25 mouse cellular contexts compared by ENCODE assay signal in the genomic region with DNA sequence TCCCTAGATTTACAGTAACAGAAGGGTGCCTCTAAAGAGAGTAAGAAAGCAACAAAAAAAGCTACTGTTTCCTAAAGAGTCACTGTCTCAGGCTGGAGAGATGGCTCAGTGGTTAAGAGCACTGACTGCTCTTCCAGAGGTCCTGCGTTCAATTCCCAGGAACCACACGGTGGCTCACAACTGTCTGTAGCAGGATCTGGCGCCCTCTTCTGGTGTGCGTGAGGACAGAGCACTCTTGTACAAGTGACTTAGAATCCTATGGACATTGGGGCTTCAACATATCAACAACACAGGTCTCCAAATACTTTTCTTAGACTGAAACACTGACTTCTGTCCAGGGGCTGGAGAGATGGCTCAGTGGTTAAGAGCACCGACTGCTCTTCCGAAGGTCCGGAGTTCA.
DNase-seq lines count a peak whose midpoint lies in the region; ATAC-seq and TF ChIP-seq lines count a peak whose summit lies in the region.
"Had no signal": no experiment of that assay in that cellular context is flagged by ENCODE, and none has a peak within 500 bp of the region (broad histone marks: within the 10 kb centered on the region; RNA-seq: fewer than 3 reads in every experiment).

No protein-coding gene starts in this region.

- no peak for TF ChIP-seq EP300 in MEL (IDR thresholded peaks at IDR 0.05; ENCODE audit: low read depth in 1 of 2, low read length in 2 of 2)

- TF ChIP-seq RAD21 in MEL (IDR thresholded peaks at IDR 0.05; ENCODE audit: low read depth, low read length): peak; percentile 38

- H3K4me2 ChIP-seq in liver, embryonic 12.5 days: no peak overlapping the region
- peak overlapping the region; percentile 50 for H3K4me2 ChIP-seq in myocyte (ENCODE audit: low read depth)
- H3K4me2 ChIP-seq: heart, embryonic 11.5 days; hindbrain, embryonic 12.5 days; liver, embryonic 13.5 days; midbrain, embryonic 15.5 days had no signal

- 96% methylated on average over 7 of the region's 7 CpGs for WGBS in liver, adult 2 months
- 89% methylated on average over 7 of the region's 7 CpGs for WGBS in liver, embryonic 12.5 days (ENCODE audit: insufficient replicate concordance)

- DNase-seq in liver, adult 2 months (ENCODE audit: extremely low read depth, low read depth, low spot score): no peak
- DNase-seq in testis, postnatal 14 days (ENCODE audit: low spot score): no peak
- DNase-seq in MEL (ENCODE audit: low read depth, low spot score): peak; percentile 32
- DNase-seq in thymus, postnatal 14 days: no peak
- DNase-seq in right cerebral cortex, postnatal 10 days (ENCODE audit: low spot score in 2 of 2): no peak
- DNase-seq: adrenal gland, postnatal 10 days; cerebellum, adult 11-12 months; cerebellum, postnatal 25 days; embryo, embryonic 11 days; gastrocnemius, postnatal 36 days; kidney, adult 18-20 months; kidney, postnatal 14 days; left cerebral cortex, postnatal 4 days; liver, embryonic 13.5 days; lung, postnatal 14 days; thymus, postnatal 36 days had no signal

- H3K27me3 ChIP-seq in liver, adult 2 months (ENCODE audit: control insufficient read depth, insufficient read depth, low read length): no peaks in the 10 kb centered on the region
- H3K27me3 ChIP-seq in liver, embryonic 12.5 days (replicated peaks): no peaks in the 10 kb centered on the region
- H3K27me3 ChIP-seq in testis, adult 2 months (ENCODE audit: control insufficient read depth, insufficient read depth, low read length): no peaks in the 10 kb centered on the region
- H3K27me3 ChIP-seq in MEL (ENCODE audit: control insufficient read depth in 1 of 2, insufficient read depth in 2 of 2, low read length in 2 of 2) (no peaks in the 10 kb centered on the region), myocyte (ENCODE audit: control insufficient read depth, insufficient read depth, insufficient read length) (no peaks in the 10 kb centered on the region)
- H3K27me3 ChIP-seq: liver, embryonic 13.5 days; megakaryocyte, embryonic 14.5 days had no signal

- peak; percentile 17; the same call in 1 of the 2 replicates for TF ChIP-seq CTCF in liver, adult 2 months (IDR thresholded peaks at IDR 0.05; ENCODE audit: low read depth, low read length)
- peak; percentile 19; the same call in 1 of the 2 replicates for TF ChIP-seq CTCF in testis, adult 2 months (IDR thresholded peaks at IDR 0.05; ENCODE audit: control insufficient read depth, insufficient read depth, insufficient replicate concordance, low read depth, low read length)
- peak; percentile 45 to 62 (median 46) for TF ChIP-seq CTCF in MEL (IDR thresholded peaks at IDR 0.05 in 2 of 3, conservative IDR thresholded peaks at IDR 0.05 in 1 of 3; ENCODE audit: control insufficient read depth in 1 of 3, insufficient read depth in 1 of 3, low read depth in 2 of 3, low read length in 3 of 3, poor library complexity in 1 of 3, severe bottlenecking in 1 of 3)

- no peak overlapping the region for H3K27ac ChIP-seq in liver, adult 2 months (replicated peaks; ENCODE audit: insufficient read depth, low read depth, low read length)
- no peak overlapping the region for H3K27ac ChIP-seq in liver, embryonic 12.5 days
- no peak overlapping the region for H3K27ac ChIP-seq in testis, adult 2 months (ENCODE audit: control insufficient read depth, insufficient read depth, low read depth, low read length)
- no peak overlapping the region for H3K27ac ChIP-seq in MEL (ENCODE audit: control insufficient read depth, low read depth, low read length)
- H3K27ac ChIP-seq: hindbrain, embryonic 12.5 days; left cerebral cortex, adult 2 months; liver, embryonic 13.5 days; midbrain, embryonic 15.5 days had no signal

- no peaks in the 10 kb centered on the region for H3K79me2 ChIP-seq in liver, adult 2 months (ENCODE audit: control insufficient read depth, insufficient read depth, low read length)
- no peaks in the 10 kb centered on the region for H3K79me2 ChIP-seq in MEL (ENCODE audit: control insufficient read depth, insufficient read depth, low read length, poor library complexity)
- H3K79me2 ChIP-seq in myocyte (ENCODE audit: control insufficient read depth, insufficient read depth): no peaks in the 10 kb centered on the region

- H3K4me3 ChIP-seq in liver, adult 2 months (ENCODE audit: insufficient read depth, low read depth, low read length): no peak overlapping the region
- H3K4me3 ChIP-seq in liver, embryonic 12.5 days: no peak overlapping the region
- no peak overlapping the region for H3K4me3 ChIP-seq in testis, adult 2 months (ENCODE audit: control insufficient read depth, low read depth, low read length)
- no peak overlapping the region for H3K4me3 ChIP-seq in MEL (ENCODE audit: control insufficient read depth in 1 of 2, insufficient read depth in 1 of 2, low read depth in 2 of 2, low read length in 2 of 2)
- H3K4me3 ChIP-seq in myocyte: no peak overlapping the region
- H3K4me3 ChIP-seq: hindbrain, embryonic 12.5 days; left cerebral cortex, adult 2 months; liver, embryonic 13.5 days; megakaryocyte, embryonic 14.5 days; midbrain, embryonic 15.5 days had no signal

- H3K9me3 ChIP-seq in liver, embryonic 12.5 days (replicated peaks): no peaks in the 10 kb centered on the region
- H3K9me3 ChIP-seq in MEL (replicated peaks; ENCODE audit: insufficient read depth, low read length): no peaks in the 10 kb centered on the region
- H3K9me3 ChIP-seq: hindbrain, embryonic 12.5 days; liver, embryonic 13.5 days; midbrain, embryonic 15.5 days had no signal

- no peak for ATAC-seq in liver, embryonic 12.5 days
- ATAC-seq: forebrain, embryonic 16.5 days; midbrain, embryonic 15.5 days had no signal

- no peak overlapping the region for H3K9ac ChIP-seq in liver, adult 2 months (ENCODE audit: low read depth, low read length)
- no peak overlapping the region for H3K9ac ChIP-seq in liver, embryonic 12.5 days
- no peak overlapping the region for H3K9ac ChIP-seq in MEL (ENCODE audit: control insufficient read depth, low read depth, low read length, poor library complexity, severe bottlenecking)
- H3K9ac ChIP-seq: hindbrain, embryonic 12.5 days; liver, embryonic 13.5 days; midbrain, embryonic 15.5 days had no signal

- no peak overlapping the region for H3ac ChIP-seq in myocyte (ENCODE audit: control insufficient read depth, insufficient read length)

- H3K4me1 ChIP-seq in liver, adult 2 months (ENCODE audit: control insufficient read depth, insufficient read depth, low read length): no peaks in the 10 kb centered on the region
- H3K4me1 ChIP-seq in liver, embryonic 12.5 days: peaks cover 7% of the 10 kb centered on the region
- H3K4me1 ChIP-seq in testis, adult 2 months (ENCODE audit: control insufficient read depth, insufficient read depth, low read length): no peaks in the 10 kb centered on the region
- H3K4me1 ChIP-seq in MEL (ENCODE audit: control insufficient read depth in 1 of 2, insufficient read depth in 2 of 2, low read length in 2 of 2): no peaks in the 10 kb centered on the region; a peak in 1 of 4 replicates

- peaks cover 6% of the 10 kb centered on the region; the same call in 1 of the 2 replicates for H3K36me3 ChIP-seq in liver, adult 2 months (ENCODE audit: control insufficient read depth, insufficient read depth, low read length)
- no peaks in the 10 kb centered on the region for H3K36me3 ChIP-seq in liver, embryonic 12.5 days
- no peaks in the 10 kb centered on the region for H3K36me3 ChIP-seq in testis, adult 2 months (ENCODE audit: control insufficient read depth, insufficient read depth, low read length)
- H3K36me3 ChIP-seq in MEL (ENCODE audit: control insufficient read depth in 1 of 2, insufficient read depth in 2 of 2, low read length in 2 of 2) (no peaks in the 10 kb centered on the region), myocyte (ENCODE audit: control insufficient read depth, insufficient read depth) (no peaks in the 10 kb centered on the region)
- H3K36me3 ChIP-seq: midbrain, embryonic 15.5 days had no signal

- TF ChIP-seq POLR2A in liver, adult 2 months (IDR thresholded peaks at IDR 0.05; ENCODE audit: extremely low read depth, insufficient read depth, low read length): no peak
- no peak for TF ChIP-seq POLR2A in testis, adult 2 months (IDR thresholded peaks at IDR 0.05; ENCODE audit: control insufficient read depth, low read depth, low read length)
- TF ChIP-seq POLR2A in MEL (IDR thresholded peaks at IDR 0.05; ENCODE audit: control insufficient read depth in 1 of 2, insufficient read depth in 1 of 2, low read depth in 1 of 2, low read length in 2 of 2, poor library complexity in 1 of 2) (no peak), myocyte (IDR thresholded peaks at IDR 0.05; ENCODE audit: insufficient read length, low read depth) (no peak)

TF ChIP-seq in MEL, 35 proteins besides CTCF, POLR2A, EP300 and RAD21:
- TF ChIP-seq ZNF384 (IDR thresholded peaks at IDR 0.05; ENCODE audit: low read depth, low read length) (no peak), ZC3H11A (IDR thresholded peaks at IDR 0.05; ENCODE audit: low read depth, low read length) (peak; percentile 30), SMC3 (IDR thresholded peaks at IDR 0.05; ENCODE audit: low read depth, low read length) (peak; percentile 29; the same call in 1 of the 2 replicates)

TF ChIP-seq in myocyte, 11 proteins besides CTCF, POLR2A, EP300 and RAD21:
- TF ChIP-seq REST (IDR thresholded peaks at IDR 0.05; ENCODE audit: insufficient read depth, insufficient read length): no peak
- no peak for TF ChIP-seq USF1 (IDR thresholded peaks at IDR 0.05; ENCODE audit: low read depth)
- TF ChIP-seq SRF (IDR thresholded peaks at IDR 0.05; ENCODE audit: control insufficient read depth, insufficient read length, low read depth): no peak
- TF ChIP-seq CEBPB (IDR thresholded peaks at IDR 0.05; ENCODE audit: insufficient read depth, poor library complexity, severe bottlenecking): no peak
- no peak for TF ChIP-seq POLR2AphosphoS2 (IDR thresholded peaks at IDR 0.05; ENCODE audit: insufficient read length, low read depth)
- TF ChIP-seq MYOG (IDR thresholded peaks at IDR 0.05; ENCODE audit: control insufficient read depth in 1 of 3, insufficient read depth in 1 of 3, insufficient read length in 2 of 3, low read depth in 2 of 3): no peak
- no peak for TF ChIP-seq TCF3 (IDR thresholded peaks at IDR 0.05; ENCODE audit: insufficient read length, low read depth)
- TF ChIP-seq E2F4 (IDR thresholded peaks at IDR 0.05; ENCODE audit: insufficient read depth): no peak
- no peak for TF ChIP-seq MAX (IDR thresholded peaks at IDR 0.05; ENCODE audit: low read depth)
- no peak for TF ChIP-seq MYOD1 (IDR thresholded peaks at IDR 0.05; ENCODE audit: control insufficient read depth in 1 of 3, insufficient read length in 2 of 3, low read depth in 2 of 3)
- no peak for TF ChIP-seq TCF12 (IDR thresholded peaks at IDR 0.05; ENCODE audit: insufficient read depth, poor library complexity, severe bottlenecking)
